Mouse (Mus musculus): ENCODE results near the gene Itga5. TPM values are rescaled to one million over a fixed set of nuclear protein-coding genes. Genes with fewer than 3 reads are reported as not detected.

Gene Itga5
- polyA plus RNA-seq, 1 experiment from 2014 or later: 7.2 TPM

GRCm38 (mm10) chr15:103352856-103353255, 13.7 kb downstream of the Itga5 start:
- no peak overlapping the region for H3K9ac ChIP-seq (replicated peaks)
- no peaks in the 10 kb centered on the region for H3K36me3 ChIP-seq
- no peak overlapping the region for H3K27ac ChIP-seq (replicated peaks)
- WGBS: 36% methylated on average over 4 of the region's 4 CpGs
- H3K27me3 ChIP-seq (replicated peaks): no peaks in the 10 kb centered on the region
- H3K9me3 ChIP-seq (replicated peaks): no peaks in the 10 kb centered on the region
- ATAC-seq (ENCODE audit: low FRiP score): 0 out of 2 replicates have a peak, but pooled peaks have one; percentile 36
- no peak overlapping the region for H3K4me2 ChIP-seq
- no peaks in the 10 kb centered on the region for H3K4me1 ChIP-seq
- no peak overlapping the region for H3K4me3 ChIP-seq (replicated peaks)

- H3K4me2 ChIP-seq: no peak overlapping the region
- WGBS: 4% methylated on average over 2 of the region's 2 CpGs
- H3K4me1 ChIP-seq: 0 out of 2 replicates have a peak, but pooled peaks cover 3% of the 10 kb centered on the region
- no peak for ATAC-seq (ENCODE audit: low FRiP score)
- no peaks in the 10 kb centered on the region for H3K9me3 ChIP-seq (replicated peaks)
- no peak overlapping the region for H3K9ac ChIP-seq (replicated peaks)
- H3K27me3 ChIP-seq (replicated peaks): no peaks in the 10 kb centered on the region
- no peak overlapping the region for H3K27ac ChIP-seq (replicated peaks)
- H3K36me3 ChIP-seq: no peaks in the 10 kb centered on the region
- no peak overlapping the region for H3K4me3 ChIP-seq (replicated peaks)
Observed at GRCm38 (mm10) chr15:103347275-103347684, 19.3 kb downstream of the Itga5 start.

- Histone ChIP-seq H3K9ac (replicated peaks) (no peak overlapping the region), H3K4me1 (peaks cover 14% of the 10 kb centered on the region), H3K27ac (replicated peaks) (no peak overlapping the region), H3K27me3 (replicated peaks) (peaks cover 11% of the 10 kb centered on the region), H3K4me2 (no peak overlapping the region), H3K36me3 (no peaks in the 10 kb centered on the region), H3K4me3 (replicated peaks) (no peak overlapping the region), H3K9me3 (replicated peaks) (no peaks in the 10 kb centered on the region)
- WGBS: 93% methylated on average over 6 of the region's 6 CpGs
- ATAC-seq (ENCODE audit: low FRiP score): no peak
Observed at GRCm38 (mm10) chr15:103345789-103346188, 20.8 kb downstream of the Itga5 start.

GRCm38 (mm10) chr15:103343556-103343955, 23.0 kb downstream of the Itga5 start:
- no peak for ATAC-seq (ENCODE audit: low FRiP score)
- peaks cover 14% of the 10 kb centered on the region for H3K27me3 ChIP-seq (replicated peaks)
- H3K36me3 ChIP-seq: no peaks in the 10 kb centered on the region
- peaks cover 33% of the 10 kb centered on the region for H3K4me1 ChIP-seq
- no peak overlapping the region for H3K9ac ChIP-seq (replicated peaks)
- no peaks in the 10 kb centered on the region for H3K9me3 ChIP-seq (replicated peaks)
- H3K27ac ChIP-seq (replicated peaks): no peak overlapping the region
- H3K4me2 ChIP-seq: no peak overlapping the region
- H3K4me3 ChIP-seq (replicated peaks): no peak overlapping the region

- ATAC-seq (ENCODE audit: low FRiP score): no peak
- H3K9me3 ChIP-seq (replicated peaks): no peaks in the 10 kb centered on the region
Observed at GRCm38 (mm10) chr15:103343008-103343407, 23.6 kb downstream of the Itga5 start.

GRCm38 (mm10) chr15:103342415-103342814, 24.1 kb downstream of the Itga5 start:
- 0 out of 2 replicates have a peak, but pooled peaks have one; percentile 1 for ATAC-seq (ENCODE audit: low FRiP score)
- WGBS: 16% methylated on average over 4 of the region's 4 CpGs

More at GRCm38 (mm10) chr15:103343008-103343407, 23.6 kb downstream of the Itga5 start:
- Histone ChIP-seq H3K4me3 (replicated peaks) (no peak overlapping the region), H3K4me1 (peaks cover 35% of the 10 kb centered on the region), H3K4me2 (no peak overlapping the region), H3K27ac (replicated peaks) (no peak overlapping the region), H3K9ac (replicated peaks) (no peak overlapping the region), H3K36me3 (no peaks in the 10 kb centered on the region), H3K27me3 (replicated peaks) (peaks cover 19% of the 10 kb centered on the region)
- WGBS: 69% methylated on average over 3 of the region's 3 CpGs

GRCm38 (mm10) chr15:103341547-103341946, 25.0 kb downstream of the Itga5 start:
- H3K9me3 ChIP-seq (replicated peaks): no peaks in the 10 kb centered on the region
- WGBS: 35% methylated on average over 8 of the region's 8 CpGs
- no peak overlapping the region for H3K4me3 ChIP-seq (replicated peaks)
- H3K27ac ChIP-seq (replicated peaks): no peak overlapping the region
- H3K4me2 ChIP-seq: no peak overlapping the region
- no peak for ATAC-seq (ENCODE audit: low FRiP score)
- no peak overlapping the region for H3K9ac ChIP-seq (replicated peaks)
- peaks cover 35% of the 10 kb centered on the region for H3K4me1 ChIP-seq
- H3K36me3 ChIP-seq: no peaks in the 10 kb centered on the region
- H3K27me3 ChIP-seq (replicated peaks): peaks cover 20% of the 10 kb centered on the region

More at GRCm38 (mm10) chr15:103342415-103342814, 24.1 kb downstream of the Itga5 start:
- Histone ChIP-seq H3K36me3 (no peaks in the 10 kb centered on the region), H3K27ac (replicated peaks) (no peak overlapping the region), H3K4me1 (peaks cover 35% of the 10 kb centered on the region), H3K9me3 (replicated peaks) (no peaks in the 10 kb centered on the region), H3K27me3 (replicated peaks) (peaks cover 20% of the 10 kb centered on the region), H3K4me3 (replicated peaks) (no peak overlapping the region), H3K9ac (replicated peaks) (no peak overlapping the region), H3K4me2 (no peak overlapping the region)

- Histone ChIP-seq H3K4me1 (peaks cover 39% of the 10 kb centered on the region), H3K4me2 (peak overlapping the region; percentile 74), H3K27ac (replicated peaks) (no peak overlapping the region), H3K27me3 (replicated peaks) (peaks cover 20% of the 10 kb centered on the region), H3K36me3 (no peaks in the 10 kb centered on the region), H3K9me3 (replicated peaks) (no peaks in the 10 kb centered on the region), H3K9ac (replicated peaks) (peak overlapping the region; percentile 59; the same call in 1 of the 2 replicates), H3K4me3 (replicated peaks) (peak overlapping the region; percentile 56)
- 19% methylated on average over 4 of the region's 4 CpGs for WGBS
- ATAC-seq (ENCODE audit: low FRiP score): no peak
Observed at GRCm38 (mm10) chr15:103340786-103341185, 25.8 kb downstream of the Itga5 start.

GRCm38 (mm10) chr15:103339961-103340337, 26.6 kb downstream of the Itga5 start, which contains the start of gene Zfp385a:
Gene Zfp385a, minus strand, starts transcription at chr15:103340093.
- Histone ChIP-seq H3K27me3 (replicated peaks) (peaks cover 21% of the 10 kb centered on the region), H3K9me3 (replicated peaks) (no peaks in the 10 kb centered on the region), H3K4me1 (peaks cover 46% of the 10 kb centered on the region), H3K4me3 (replicated peaks) (peak within 1 kb of the TSS; percentile 56), H3K4me2 (peak within 1 kb of the TSS; percentile 74), H3K36me3 (no peaks in the 10 kb centered on the region), H3K27ac (replicated peaks) (no peak within 1 kb of the TSS), H3K9ac (replicated peaks) (peak within 1 kb of the TSS; percentile 59)
- WGBS: 2% methylated on average over 25 of the region's 26 CpGs
- peak; percentile 78 for ATAC-seq (ENCODE audit: low FRiP score)

- Histone ChIP-seq H3K4me2 (peak overlapping the region; percentile 74), H3K9ac (replicated peaks) (peak overlapping the region; percentile 59), H3K27ac (replicated peaks) (no peak overlapping the region), H3K27me3 (replicated peaks) (peaks cover 22% of the 10 kb centered on the region), H3K4me1 (peaks cover 48% of the 10 kb centered on the region), H3K9me3 (replicated peaks) (no peaks in the 10 kb centered on the region), H3K36me3 (no peaks in the 10 kb centered on the region), H3K4me3 (replicated peaks) (peak overlapping the region; percentile 56)
- 8% methylated on average over 28 of the region's 31 CpGs for WGBS
- ATAC-seq (ENCODE audit: low FRiP score): peak; percentile 56
Observed at GRCm38 (mm10) chr15:103339166-103339960, 27.2 kb downstream of the Itga5 start.

GRCm38 (mm10) chr15:103338829-103339165, 27.8 kb downstream of the Itga5 start:
- H3K9ac ChIP-seq (replicated peaks): peak overlapping the region; percentile 59; the same call in 1 of the 2 replicates
- ATAC-seq (ENCODE audit: low FRiP score): no peak
- H3K4me1 ChIP-seq: peaks cover 52% of the 10 kb centered on the region
- H3K27me3 ChIP-seq (replicated peaks): peaks cover 22% of the 10 kb centered on the region
- H3K27ac ChIP-seq (replicated peaks): no peak overlapping the region
- 37% methylated on average over 4 of the region's 4 CpGs for WGBS
- no peaks in the 10 kb centered on the region for H3K9me3 ChIP-seq (replicated peaks)
- H3K4me3 ChIP-seq (replicated peaks): peak overlapping the region; percentile 56
- H3K36me3 ChIP-seq: no peaks in the 10 kb centered on the region
- peak overlapping the region; percentile 74 for H3K4me2 ChIP-seq

GRCm38 (mm10) chr15:103336996-103337667, 29.4 kb downstream of the Itga5 start:
- Histone ChIP-seq H3K9me3 (replicated peaks) (no peaks in the 10 kb centered on the region), H3K27ac (replicated peaks) (no peak overlapping the region), H3K9ac (replicated peaks) (no peak overlapping the region), H3K4me2 (no peak overlapping the region), H3K27me3 (replicated peaks) (peaks cover 22% of the 10 kb centered on the region), H3K36me3 (no peaks in the 10 kb centered on the region), H3K4me3 (replicated peaks) (no peak overlapping the region), H3K4me1 (peaks cover 49% of the 10 kb centered on the region)
- no peak for ATAC-seq (ENCODE audit: low FRiP score)
- WGBS: 14% methylated on average over 11 of the region's 11 CpGs

All from neural tube, embryonic 15.5 days (tissue).